Mouse (Mus musculus) MEL (cell line): ENCODE measurements around the gene Spag9.
A peak's percentile ranks its signal among the peaks of the same experiment; 100 is the strongest.

ENCODE experiments used
- CTCF ChIP-seq, 3 experiments: IDR thresholded peaks in 2 of 3; conservative IDR thresholded peaks in 1 of 3; 2 replicates each; pipeline ENCODE4 v1.5.1; 2011 to 2012; ENCODE audit warnings: low read length in 3 of 3, low read depth in 2 of 3, mild to moderate bottlenecking in 2 of 3, improper control_type of control experiment in 1 of 3, inconsistent platforms in 1 of 3, mixed read lengths in 1 of 3, moderate library complexity in 1 of 3; ENCODE audit not compliant: control insufficient read depth in 1 of 3, insufficient read depth in 1 of 3, poor library complexity in 1 of 3, severe bottlenecking in 1 of 3
- E2F4 ChIP-seq: IDR thresholded peaks from 2 replicates; pipeline ENCODE4 v1.6.1; 2011; ENCODE audit warnings: low read depth, low read length, improper control_type of control experiment, borderline replicate concordance
- NELFE ChIP-seq: IDR thresholded peaks from 2 replicates; pipeline ENCODE4 v1.6.1; 2011; ENCODE audit warnings: low read depth, low read length, improper control_type of control experiment
- POLR2A ChIP-seq, 2 experiments: IDR thresholded peaks; 2 replicates each; pipeline ENCODE4 v1.6.1; 2011 to 2012; ENCODE audit warnings: low read length in 2 of 2, mild to moderate bottlenecking in 2 of 2, control low read depth in 1 of 2, improper control_type of control experiment in 1 of 2, low read depth in 1 of 2, moderate library complexity in 1 of 2; ENCODE audit not compliant: control insufficient read depth in 1 of 2, insufficient read depth in 1 of 2, poor library complexity in 1 of 2
- RCOR1 ChIP-seq: IDR thresholded peaks from 2 replicates; pipeline ENCODE4 v1.6.1; 2012; ENCODE audit warnings: low read depth, mild to moderate bottlenecking, inconsistent platforms, low read length, improper control_type of control experiment
- SIN3A ChIP-seq: IDR thresholded peaks from 2 replicates; pipeline ENCODE4 v1.6.1; 2012; ENCODE audit warnings: low read length, improper control_type of control experiment, inconsistent platforms
- SMC3 ChIP-seq: IDR thresholded peaks from 2 replicates; pipeline ENCODE4 v1.6.1; 2011; ENCODE audit warnings: low read depth, low read length, improper control_type of control experiment
- TAL1 ChIP-seq: IDR thresholded peaks from 2 replicates; pipeline ENCODE4 v1.6.1; 2012; ENCODE audit warnings: mild to moderate bottlenecking, inconsistent platforms, low read length, moderate library complexity, mixed read lengths

DNA sequence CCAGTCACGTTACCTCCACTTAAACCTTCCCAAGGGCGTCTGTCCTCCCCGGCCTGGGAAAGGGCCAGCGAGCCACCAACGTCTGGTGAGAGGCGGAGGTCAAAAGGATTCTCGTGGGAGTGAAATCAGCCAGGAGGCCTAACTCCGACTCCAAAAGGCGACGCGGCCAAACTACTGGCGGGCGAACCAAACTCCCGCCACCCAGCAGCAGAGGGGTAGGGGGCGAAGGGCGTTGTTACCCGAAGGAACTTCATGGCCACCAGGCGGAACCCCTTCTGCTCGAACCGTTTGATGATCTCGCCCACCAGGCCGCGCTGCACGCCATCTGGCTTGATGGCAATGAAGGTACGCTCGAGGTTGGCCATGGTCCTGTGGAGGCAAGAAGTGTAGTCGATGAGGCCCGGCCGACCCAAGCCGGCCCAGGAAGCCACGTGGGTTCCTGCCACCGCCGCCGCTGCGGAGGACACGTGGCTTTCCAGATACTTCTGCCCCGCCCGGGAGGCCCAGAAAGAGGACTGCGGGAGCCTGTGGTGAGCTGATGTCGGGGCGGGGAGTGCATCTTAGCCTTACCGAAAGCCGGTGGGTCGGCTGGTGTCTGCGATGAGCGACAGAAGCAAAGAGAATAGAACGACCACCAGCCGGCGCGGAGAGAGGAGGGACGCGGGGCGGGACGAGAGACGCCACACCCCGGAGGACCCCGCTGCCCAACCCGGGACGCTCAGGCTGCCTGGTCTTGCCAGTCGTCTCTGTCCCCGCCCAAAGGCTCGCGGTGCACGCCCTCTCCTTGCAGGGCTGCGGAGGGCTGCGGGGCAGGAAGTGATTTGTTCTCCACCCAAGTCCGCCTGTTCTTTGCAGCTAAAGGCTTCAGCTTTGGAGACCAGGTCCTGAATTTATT lies 40.4 kb upstream of the Spag9 start:
- TF ChIP-seq CTCF (IDR thresholded peaks at IDR 0.05 in 2 of 3, conservative IDR thresholded peaks at IDR 0.05 in 1 of 3; ENCODE audit: control insufficient read depth in 1 of 3, insufficient read depth in 1 of 3, low read depth in 2 of 3, low read length in 3 of 3, poor library complexity in 1 of 3, severe bottlenecking in 1 of 3) = no peak
- TF ChIP-seq NELFE = peak; percentile 87
- peak; percentile 98 for TF ChIP-seq SIN3A
- TF ChIP-seq POLR2A (IDR thresholded peaks at IDR 0.05; ENCODE audit: control insufficient read depth in 1 of 2, insufficient read depth in 1 of 2, low read depth in 1 of 2, low read length in 2 of 2, poor library complexity in 1 of 2) = peak; percentile 49 to 91; a peak in 3 of 4 replicates
- no peak for TF ChIP-seq SMC3
- no peak for TF ChIP-seq TAL1
- TF ChIP-seq E2F4 = no peak
- TF ChIP-seq RCOR1 = peak; percentile 57; the same call in 1 of the 2 replicates
